Mouse (Mus musculus) spleen, adult 2 months (tissue): ENCODE data around the gene Chrm3.

Source experiments
- CTCF ChIP-seq: fragments of 200-500 bp; IDR thresholded peaks from 2 replicates; pipeline ENCODE4 v1.5.1; 2011; ENCODE audit warnings: mild to moderate bottlenecking, inconsistent platforms; ENCODE audit not compliant: insufficient read depth, insufficient read length, insufficient replicate concordance; ENCODE audit errors: extremely low read depth
- POLR2A ChIP-seq: fragments of 200-500 bp; IDR thresholded peaks from 2 replicates; pipeline ENCODE4 v1.6.1; 2011; ENCODE audit warnings: low read depth, low read length, inconsistent platforms

- TF ChIP-seq CTCF (no peak), POLR2A (no peak)
Observed at GRCm38 (mm10) chr13:9881930-9882329, 478.7 kb downstream of the Chrm3 start.
